Mouse (Mus musculus) kidney, adult 9 months (tissue): ENCODE data around the gene Cd7.
"Not testable (repeated sequence)": the region's sequence is repeated elsewhere in the genome, so short reads cannot be mapped to it uniquely, and the experiment has no call there.

Source experiments
- DNase-seq: peaks from one replicate; pipeline ENCODE4 v3.0.0; 2022

Gene Cd7

GRCm38 (mm10) chr11:121039302-121039701, at the start of gene Cd7:
Gene Cd7 (minus strand): TSS chr11:121039418.
- no peak for DNase-seq

- DNase-seq, result no peak
Observed at GRCm38 (mm10) chr11:121088997-121089396, 49.8 kb upstream of the Cd7 start.

GRCm38 (mm10) chr11:121086296-121086695, 47.1 kb upstream of the Cd7 start:
- DNase-seq, result peak; percentile 63

DNA sequence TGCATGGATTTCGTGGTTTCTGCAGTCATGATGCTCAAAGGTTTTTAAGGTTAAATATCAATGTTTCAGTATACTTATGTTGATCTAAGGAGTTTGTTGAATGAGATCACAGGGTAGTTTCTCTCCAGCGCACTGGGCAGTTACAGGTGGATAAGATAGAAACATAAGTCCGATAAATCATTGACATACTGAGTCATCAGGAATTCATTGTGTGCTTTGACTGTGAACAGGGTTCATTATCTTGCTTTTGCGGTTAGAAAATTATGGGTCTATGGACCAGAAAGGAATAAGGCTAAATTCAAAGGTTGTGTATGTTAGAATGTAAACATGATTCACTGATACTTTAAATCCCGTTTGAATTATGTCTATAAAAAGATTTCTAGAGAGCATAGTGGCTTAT, 46.0 kb upstream of the Cd7 start:
- DNase-seq, result peak; percentile 53

DNA sequence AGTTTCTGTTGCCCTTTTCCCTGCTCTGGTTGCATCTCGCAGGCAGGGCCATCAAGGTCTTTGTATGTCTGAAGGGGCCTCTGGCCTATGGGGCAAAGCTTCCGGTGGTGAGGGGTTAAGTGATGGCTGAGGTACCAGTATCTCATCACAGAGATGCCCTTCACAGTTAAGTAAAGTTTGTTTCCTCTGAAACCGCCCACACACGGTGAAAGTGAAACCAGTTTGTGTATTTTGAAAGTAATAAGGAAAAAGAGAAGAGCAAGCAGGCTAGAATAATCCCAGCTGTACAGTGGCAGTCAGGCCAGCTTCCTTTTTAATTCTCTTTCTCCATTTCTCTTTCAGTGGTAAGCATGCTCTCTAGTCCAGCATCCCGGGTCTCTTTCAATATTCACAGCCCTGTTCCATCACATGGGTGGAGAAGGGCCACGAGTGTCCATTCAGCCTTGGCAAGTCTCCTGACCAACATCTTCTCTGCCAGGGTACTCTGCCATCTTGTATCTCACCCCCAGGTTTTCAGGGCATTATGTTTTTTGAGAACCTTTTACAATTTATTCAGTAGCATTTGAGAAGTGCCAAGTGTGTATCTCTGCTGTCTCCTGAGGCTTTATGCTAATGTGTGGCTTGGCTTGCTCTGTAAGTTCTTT, 43.8 kb upstream of the Cd7 start:
- DNase-seq, result no peak

- DNase-seq, result no peak
Observed at GRCm38 (mm10) chr11:121082250-121082649, 43.0 kb upstream of the Cd7 start.

DNA sequence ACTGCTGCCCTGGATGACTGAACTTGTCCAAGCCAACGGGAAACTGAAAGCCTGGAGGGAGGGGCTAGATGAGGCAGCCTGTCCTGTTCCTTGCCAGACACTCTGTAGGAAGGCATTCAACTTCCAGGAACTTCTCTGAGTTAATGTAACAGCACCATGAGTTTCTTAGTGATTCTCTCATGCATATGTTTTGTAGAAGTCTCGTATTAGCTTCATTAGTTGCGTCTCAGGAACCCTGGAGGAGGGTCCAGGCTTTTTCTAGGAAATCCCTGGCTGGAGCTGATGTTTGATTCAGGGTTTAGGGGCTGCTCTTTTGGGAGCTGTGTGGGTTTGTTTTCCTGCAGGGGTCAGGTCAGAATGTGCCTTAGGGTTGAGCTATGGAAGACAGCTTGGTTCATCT, 41.9 kb upstream of the Cd7 start, which contains the start of gene Sectm1a:
Gene Sectm1a (minus strand): TSS at position 101 of the 400 bp plus-strand sequence.
- DNase-seq, result no peak

GRCm38 (mm10) chr11:121080330-121080729, 41.1 kb upstream of the Cd7 start:
- no peak for DNase-seq

- no peak for DNase-seq
Observed at GRCm38 (mm10) chr11:121075655-121076054, 36.4 kb upstream of the Cd7 start.

- DNase-seq, result not testable (repeated sequence)
Observed at GRCm38 (mm10) chr11:121069662-121070061, 30.4 kb upstream of the Cd7 start.

DNA sequence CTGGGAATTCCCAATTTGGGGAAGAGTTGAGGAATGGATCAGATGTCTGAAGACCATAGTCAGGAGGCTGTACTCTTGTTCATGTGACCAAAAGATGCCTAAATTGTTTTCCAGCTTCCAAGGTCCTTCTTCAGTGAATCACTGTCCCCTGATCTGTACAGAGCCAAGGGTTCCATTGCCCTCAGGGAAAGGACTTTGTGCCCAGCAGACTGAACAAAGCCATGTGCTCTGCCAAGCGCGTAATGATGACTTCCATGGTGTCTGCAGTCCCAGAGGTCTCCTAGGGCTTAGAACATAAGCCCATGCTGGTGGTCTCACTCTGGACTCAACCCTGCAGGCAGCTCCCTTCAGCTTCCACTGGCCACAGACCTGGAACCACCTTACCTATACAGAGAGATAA, 28.7 kb upstream of the Cd7 start:
- DNase-seq, result peak; percentile 59

- DNase-seq, result peak; percentile 56
Observed at GRCm38 (mm10) chr11:121064197-121064596, 25.0 kb upstream of the Cd7 start.

GRCm38 (mm10) chr11:121063379-121063778, 24.2 kb upstream of the Cd7 start, which contains the start of gene Sectm1b:
Gene Sectm1b (minus strand): TSS chr11:121063569.
- DNase-seq, result peak; percentile 78

DNA sequence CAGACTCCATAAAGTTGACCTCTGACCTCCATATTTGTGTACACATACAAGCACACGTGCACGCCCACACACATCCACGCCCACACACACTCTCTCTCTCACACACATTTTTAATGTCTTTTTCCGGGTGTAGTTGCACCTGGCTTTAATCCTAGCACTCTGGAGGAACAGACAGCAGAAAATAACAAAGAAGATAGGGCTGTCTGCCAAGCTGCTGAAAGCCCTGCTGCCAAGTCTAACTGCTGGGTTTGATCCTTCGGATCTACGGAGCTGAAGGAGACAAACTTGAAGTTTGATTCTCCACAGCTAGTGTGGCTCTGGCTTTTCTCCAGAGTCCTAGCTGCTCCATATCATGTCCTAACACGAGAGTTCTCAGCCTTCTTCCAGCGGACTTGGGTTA, 22.4 kb upstream of the Cd7 start:
- peak; percentile 31 for DNase-seq

DNA sequence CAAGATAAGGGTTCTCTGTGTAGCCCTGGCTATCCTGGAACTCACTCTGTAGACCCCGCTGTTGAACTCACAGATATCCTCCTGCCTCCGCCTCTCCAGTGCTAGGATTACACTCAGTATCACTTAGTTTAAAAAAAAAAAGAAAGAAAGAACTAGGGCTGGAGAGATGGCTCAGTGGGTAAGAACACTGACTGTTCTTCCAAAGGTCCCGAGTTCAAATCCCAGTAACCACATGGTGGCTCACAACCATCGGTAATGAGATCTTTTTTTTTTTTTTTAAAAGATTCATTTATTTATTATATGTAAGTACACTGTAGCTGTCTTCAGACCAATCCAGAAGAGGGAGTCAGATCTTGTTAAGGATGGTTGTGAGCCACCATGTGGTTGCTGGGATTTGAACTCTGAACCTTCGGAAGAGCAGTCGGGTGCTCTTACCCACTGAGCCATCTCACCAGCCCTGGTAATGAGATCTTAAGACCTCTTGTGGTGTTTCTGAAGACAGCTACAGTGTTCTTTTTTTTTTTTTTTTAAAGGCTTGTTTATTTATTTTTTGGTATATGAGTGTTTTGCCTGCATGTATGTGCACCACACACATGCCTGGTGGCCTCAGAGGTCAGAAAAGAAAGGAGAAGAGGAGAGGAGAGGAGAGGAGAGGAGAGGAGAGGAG, 21.3 kb upstream of the Cd7 start:
- not testable (repeated sequence) for DNase-seq

DNA sequence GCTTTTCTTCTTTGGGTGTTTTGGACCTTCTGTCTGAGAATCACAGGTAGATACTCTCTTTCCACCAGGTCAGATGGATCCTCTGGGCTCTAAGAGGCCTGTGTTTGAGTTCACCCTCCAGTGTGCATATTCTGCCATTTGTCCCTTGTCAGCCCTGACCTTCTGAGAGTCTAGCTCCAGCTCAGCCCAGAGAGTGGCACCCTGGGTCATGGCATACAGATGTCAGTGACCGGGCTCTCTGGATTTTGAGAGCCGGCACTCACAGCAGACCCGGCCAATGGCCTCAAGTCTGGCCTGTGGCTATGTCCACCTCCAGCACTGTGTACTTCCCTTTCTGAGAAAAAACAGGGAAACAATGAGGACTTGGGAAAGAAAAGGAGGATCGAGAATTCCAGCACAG, 20.3 kb upstream of the Cd7 start:
- peak; percentile 19 for DNase-seq

GRCm38 (mm10) chr11:121058956-121059355, 19.7 kb upstream of the Cd7 start:
- peak; percentile 81 for DNase-seq

- DNase-seq, result peak; percentile 97
Observed at GRCm38 (mm10) chr11:121058122-121058521, 18.9 kb upstream of the Cd7 start.

DNA sequence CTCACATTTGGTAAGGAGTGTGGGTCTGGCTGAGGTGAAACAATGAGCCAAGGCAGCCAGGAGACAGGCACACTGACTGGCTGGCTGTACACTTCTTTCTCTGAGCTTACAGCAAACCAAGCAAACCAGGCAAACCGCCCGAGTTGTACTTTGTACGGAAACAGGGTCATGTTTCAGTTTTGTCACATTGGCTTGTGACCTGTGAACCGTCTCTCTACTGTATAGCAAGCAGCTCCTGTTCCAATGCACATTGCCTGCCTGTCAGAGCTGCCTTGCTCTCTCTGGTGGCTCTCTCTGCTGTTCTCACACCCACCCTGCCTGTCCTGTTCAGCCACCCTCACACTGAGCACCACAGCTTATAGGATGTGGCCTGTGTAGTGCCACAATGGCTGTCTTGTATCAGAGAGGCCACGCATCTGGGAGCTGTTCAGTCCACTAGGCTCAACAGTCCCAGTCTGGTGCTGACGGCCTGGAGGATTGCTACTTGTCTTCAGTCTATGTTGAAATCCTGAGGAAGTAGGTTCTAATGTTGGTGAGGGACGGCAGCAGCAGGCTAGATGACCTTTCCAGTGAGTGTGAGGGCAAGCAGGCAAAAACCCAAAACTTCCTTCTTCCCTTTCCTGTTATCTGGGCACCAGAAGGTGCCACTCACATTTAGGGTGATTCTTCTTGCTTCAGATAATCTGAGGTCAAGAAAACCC, 17.5 kb upstream of the Cd7 start:
- peak; percentile 91 for DNase-seq

DNA sequence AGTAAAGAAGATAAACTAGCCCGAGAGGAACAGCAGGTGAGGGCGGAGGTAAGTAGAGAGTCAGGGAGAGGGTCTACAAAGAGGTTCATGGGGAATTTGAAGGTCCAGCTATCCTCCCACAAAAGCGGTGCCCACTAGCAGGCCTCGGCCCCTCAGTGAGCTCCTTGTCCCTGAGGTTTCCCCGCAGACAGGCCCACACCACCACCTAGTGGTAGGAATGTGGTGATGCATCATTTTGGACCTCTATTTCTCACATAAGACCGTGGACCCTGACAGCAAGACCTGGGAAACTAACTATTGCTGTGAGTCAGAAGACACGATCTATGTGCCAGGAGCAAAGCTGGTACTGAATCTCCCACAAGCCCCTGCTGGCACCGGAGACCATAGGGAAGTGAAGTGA, 14.3 kb upstream of the Cd7 start:
- DNase-seq, result peak; percentile 93

DNA sequence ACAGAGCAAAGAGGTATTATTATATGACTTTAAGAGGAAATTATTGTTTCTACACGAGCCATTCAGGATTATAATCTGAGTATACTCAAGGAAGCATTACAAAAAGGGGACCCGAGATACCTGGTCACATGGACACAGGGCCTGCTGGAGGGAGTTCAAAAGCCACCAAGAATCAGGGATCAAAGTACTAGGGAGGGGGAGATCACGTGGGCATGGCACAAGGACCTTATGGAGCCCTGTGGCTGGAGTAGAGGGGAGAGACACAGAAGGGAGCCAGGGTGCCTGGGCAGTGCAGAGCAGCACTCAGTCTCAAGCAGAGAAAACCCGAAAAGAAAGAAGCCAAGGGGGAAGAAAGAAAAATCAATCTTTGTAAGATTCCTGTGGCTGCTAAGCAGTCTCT, 13.2 kb upstream of the Cd7 start:
- peak; percentile 86 for DNase-seq

DNA sequence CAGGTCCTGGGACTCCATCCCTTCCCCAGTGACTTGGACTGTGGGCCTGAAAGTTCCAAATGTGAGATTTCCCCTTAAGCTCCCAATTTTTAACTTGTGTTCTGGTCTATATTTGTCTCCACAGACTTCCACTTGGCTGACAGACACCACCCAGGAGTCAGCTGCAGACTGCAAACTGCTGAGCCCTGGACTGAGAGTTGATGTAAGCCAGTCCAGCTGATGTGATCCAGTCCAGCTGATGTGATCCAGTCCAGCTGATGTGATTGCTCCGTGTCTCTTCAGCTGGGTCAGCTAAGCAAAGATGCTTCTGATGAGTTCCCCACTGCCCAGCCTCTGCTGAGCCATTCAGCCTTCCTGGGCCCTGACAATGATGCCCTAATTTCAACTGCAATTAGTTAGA, 12.6 kb upstream of the Cd7 start:
- DNase-seq, result no peak

GRCm38 (mm10) chr11:121049840-121050239, 10.6 kb upstream of the Cd7 start:
- DNase-seq, result no peak

GRCm38 (mm10) chr11:121047826-121048399, 8.7 kb upstream of the Cd7 start:
- DNase-seq, result no peak
